Mouse (Mus musculus): ENCODE data around the gene Nmnat3. TPM values are rescaled to one million over a fixed set of nuclear protein-coding genes. Genes with fewer than 3 reads are reported as not detected.

Nmnat3 gene
- total and polyA plus RNA-seq, 3 experiments: 8.1 to 9.3 (median 9.2) TPM

DNA sequence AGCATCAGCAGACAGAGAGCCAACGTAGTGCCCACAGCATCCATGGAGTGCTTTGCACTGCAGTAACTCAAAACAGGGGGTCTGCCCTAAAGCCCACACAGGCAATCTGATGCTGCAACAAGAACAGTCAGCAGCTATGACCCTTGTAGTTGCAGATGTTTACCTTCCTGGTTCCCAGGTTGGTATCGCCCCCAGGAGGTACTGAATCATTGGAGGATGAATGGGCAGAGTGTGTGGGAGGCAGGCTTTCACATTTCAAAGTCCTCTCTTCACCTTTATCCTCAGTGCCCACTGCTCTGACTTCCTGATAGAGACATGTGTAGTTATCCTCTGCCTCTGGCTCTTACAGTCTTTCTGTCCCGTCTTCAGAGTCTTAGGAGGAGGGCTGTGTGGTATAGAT is 134.7 kb downstream of the Nmnat3 start:
- Histone ChIP-seq H3K4me1 (ENCODE audit: control insufficient read depth in 1 of 2, insufficient read depth in 2 of 2) (no peaks in the 10 kb centered on the region), H3K4me2 (ENCODE audit: insufficient read depth, low read depth, poor library complexity, severe bottlenecking) (no peak overlapping the region), H3K27me3 (replicated peaks) (no peaks in the 10 kb centered on the region), H3K27ac (ENCODE audit: insufficient read depth, low read depth) (no peak overlapping the region), H3K9me3 (replicated peaks; ENCODE audit: low read length) (no peaks in the 10 kb centered on the region), H3K9ac (ENCODE audit: insufficient read depth, low read depth) (no peak overlapping the region), H3K4me3 (replicated peaks in 1 of 3; ENCODE audit: low read depth in 2 of 3, low read length in 2 of 3, poor library complexity in 1 of 3) (no peak overlapping the region), H3K36me3 (replicated peaks in 1 of 2; ENCODE audit: control insufficient read depth in 1 of 2, insufficient read depth in 1 of 2, low read length in 1 of 2) (no peaks in the 10 kb centered on the region), H3K79me2 (replicated peaks; ENCODE audit: control insufficient read depth, extremely low read depth, insufficient read depth, poor library complexity, severe bottlenecking) (no peaks in the 10 kb centered on the region)
- TF ChIP-seq EP300 (IDR thresholded peaks at IDR 0.05; ENCODE audit: low read length): no peak
- TF ChIP-seq BHLHE40 (IDR thresholded peaks at IDR 0.05; ENCODE audit: low read depth, low read length): no peak
- no peak for TF ChIP-seq IRF4 (IDR thresholded peaks at IDR 0.05; ENCODE audit: low read depth, low read length)
- TF ChIP-seq POLR2A (IDR thresholded peaks at IDR 0.05; ENCODE audit: low read depth, low read length): no peak
- TF ChIP-seq CTCF (conservative IDR thresholded peaks at IDR 0.05 in 1 of 2, IDR thresholded peaks at IDR 0.05 in 1 of 2; ENCODE audit: low read depth in 2 of 2, low read length in 2 of 2): no peak
- TF ChIP-seq ZC3H11A (IDR thresholded peaks at IDR 0.05; ENCODE audit: low read depth, low read length): no peak
- TF ChIP-seq RCOR1 (conservative IDR thresholded peaks at IDR 0.05; ENCODE audit: low read depth, low read length): no peak
- no peak for TF ChIP-seq MAX (IDR thresholded peaks at IDR 0.05; ENCODE audit: low read length)
- no peak for TF ChIP-seq ZMIZ1 (IDR thresholded peaks at IDR 0.05; ENCODE audit: low read depth, low read length)
- no peak for TF ChIP-seq ELF1 (IDR thresholded peaks at IDR 0.05; ENCODE audit: low read depth, low read length)
- TF ChIP-seq ZKSCAN1 (IDR thresholded peaks at IDR 0.05; ENCODE audit: borderline replicate concordance, low read depth, low read length): no peak
- no peak for TF ChIP-seq ETS1 (conservative IDR thresholded peaks at IDR 0.05; ENCODE audit: low read depth, low read length)
- no peak for TF ChIP-seq ZNF384 (IDR thresholded peaks at IDR 0.05; ENCODE audit: low read depth, low read length)
- no peak for TF ChIP-seq JUN (IDR thresholded peaks at IDR 0.05; ENCODE audit: insufficient read depth, low read depth, low read length)
- TF ChIP-seq TCF12 (IDR thresholded peaks at IDR 0.05; ENCODE audit: low read depth, low read length): no peak
- no peak for TF ChIP-seq PAX5 (IDR thresholded peaks at IDR 0.05; ENCODE audit: low read length)
- dilution Hi-C loops (cut with MboI; ENCODE audit: extremely low pct_ligation_motif_present, extremely low pct_unique_long_range_greater_than_20kb, low sequenced_read_pairs): no loop called here
- in situ Hi-C loops (cut with MboI; ENCODE audit: low pct_ligation_motif_present, low pct_unique_long_range_greater_than_20kb, low sequenced_read_pairs): no loop called here
- DNase-seq (ENCODE audit: extremely low read depth): no peak

GRCm38 (mm10) chr9:98422656-98423055 is 135.4 kb downstream of the Nmnat3 start, which contains the start of gene Rbp1:
TSS of gene Rbp1 (plus strand) at chr9:98422961.
- Histone ChIP-seq H3K9ac (ENCODE audit: insufficient read depth, low read depth) (no peak within 1 kb of the TSS), H3K9me3 (replicated peaks; ENCODE audit: low read length) (no peaks in the 10 kb centered on the region), H3K4me3 (replicated peaks in 1 of 3; ENCODE audit: low read depth in 2 of 3, low read length in 2 of 3, poor library complexity in 1 of 3) (no peak within 1 kb of the TSS), H3K36me3 (replicated peaks in 1 of 2; ENCODE audit: control insufficient read depth in 1 of 2, insufficient read depth in 1 of 2, low read length in 1 of 2) (no peaks in the 10 kb centered on the region), H3K79me2 (replicated peaks; ENCODE audit: control insufficient read depth, extremely low read depth, insufficient read depth, poor library complexity, severe bottlenecking) (no peaks in the 10 kb centered on the region), H3K4me1 (ENCODE audit: control insufficient read depth in 1 of 2, insufficient read depth in 2 of 2) (no peaks in the 10 kb centered on the region), H3K27me3 (replicated peaks) (no peaks in the 10 kb centered on the region), H3K27ac (ENCODE audit: insufficient read depth, low read depth) (no peak within 1 kb of the TSS), H3K4me2 (ENCODE audit: insufficient read depth, low read depth, poor library complexity, severe bottlenecking) (no peak within 1 kb of the TSS)
- no peak for TF ChIP-seq CTCF (conservative IDR thresholded peaks at IDR 0.05 in 1 of 2, IDR thresholded peaks at IDR 0.05 in 1 of 2; ENCODE audit: low read depth in 2 of 2, low read length in 2 of 2)
- in situ Hi-C loops (cut with MboI; ENCODE audit: low pct_ligation_motif_present, low pct_unique_long_range_greater_than_20kb, low sequenced_read_pairs) (no loop called here), dilution Hi-C loops (cut with MboI; ENCODE audit: extremely low pct_ligation_motif_present, extremely low pct_unique_long_range_greater_than_20kb, low sequenced_read_pairs) (no loop called here)
- no peak for DNase-seq (ENCODE audit: extremely low read depth)

Measured in CH12.LX (cell line).